Mouse (Mus musculus) G1E (cell line): Measurements from ENCODE around the gene Filip1.

Experiments used
- CTCF ChIP-seq: IDR thresholded peaks from 2 replicates; pipeline ENCODE4 v1.5.1; 2012; ENCODE audit warnings: low read depth, low read length, inconsistent platforms, mixed read lengths
- GATA1 ChIP-seq: IDR thresholded peaks from 2 replicates; pipeline ENCODE4 v1.6.1; 2012; ENCODE audit warnings: borderline replicate concordance, low read length, inconsistent platforms, mixed read lengths
- POLR2AphosphoS5 ChIP-seq: IDR thresholded peaks from 2 replicates; pipeline ENCODE4 v1.6.1; 2012; ENCODE audit warnings: low read depth, low read length, inconsistent platforms; ENCODE audit not compliant: insufficient replicate concordance
- TAL1 ChIP-seq: conservative IDR thresholded peaks from 2 replicates; pipeline ENCODE4 v1.6.1; 2012; ENCODE audit warnings: low read depth, low read length, inconsistent platforms, mixed read lengths

GRCm38 (mm10) chr9:79969544-79969943 is 43.1 kb downstream of the Filip1 start:
- TF ChIP-seq CTCF (no peak), TAL1 (no peak), POLR2AphosphoS5 (no peak), GATA1 (no peak)
